Mouse (Mus musculus): ENCODE data around the gene Bckdhb. TPM values are rescaled to one million over a fixed set of nuclear protein-coding genes. Genes with fewer than 3 reads are reported as not detected.

The Bckdhb gene
- polyA plus RNA-seq, 1 experiment from 2014 or later: 47.6 TPM

DNA sequence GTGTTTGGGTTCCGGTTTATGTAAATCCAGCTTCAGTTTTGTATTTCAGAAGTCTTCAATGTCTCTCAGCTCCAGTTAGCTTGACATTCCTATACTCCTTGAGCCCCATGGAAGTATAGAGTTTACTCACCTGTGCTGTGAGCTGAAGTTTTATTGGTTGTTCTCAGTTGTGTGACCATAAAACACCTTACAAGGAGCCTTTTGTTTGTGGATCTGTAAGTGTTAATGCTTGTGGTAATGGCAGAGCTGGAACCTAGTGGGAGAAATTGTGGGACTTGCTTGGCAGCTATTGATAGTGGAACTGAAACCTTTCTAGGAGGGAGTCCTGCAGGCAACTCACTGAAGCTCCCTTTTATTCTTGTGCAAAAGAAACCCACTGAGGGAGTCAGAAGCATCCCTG is 112.3 kb downstream of the Bckdhb start:
- 80% methylated on average over 1 of the region's 1 CpGs for WGBS
- H3K27ac ChIP-seq (ENCODE audit: low read depth): no peak overlapping the region
- no peaks in the 10 kb centered on the region for H3K27me3 ChIP-seq (ENCODE audit: insufficient read depth, low read length)
- ATAC-seq (ENCODE audit: insufficient read depth): no peak
- no peak overlapping the region for H3K4me3 ChIP-seq (ENCODE audit: low read depth, low read length)
- H3K9ac ChIP-seq: no peak overlapping the region
- H3K9me3 ChIP-seq (ENCODE audit: low read depth, low read length): no peaks in the 10 kb centered on the region
- DNase-seq: no peak
- no peak for TF ChIP-seq CTCF (IDR thresholded peaks at IDR 0.05; ENCODE audit: low read depth)
- H3K36me3 ChIP-seq (ENCODE audit: insufficient read depth): no peaks in the 10 kb centered on the region
- no peak overlapping the region for H3K4me2 ChIP-seq
- no peaks in the 10 kb centered on the region; the same call in 1 of the 2 replicates for H3K4me1 ChIP-seq (ENCODE audit: insufficient read depth)

GRCm38 (mm10) chr9:84038946-84039345 is 114.0 kb downstream of the Bckdhb start:
- Histone ChIP-seq H3K4me2 (no peak overlapping the region), H3K4me3 (ENCODE audit: low read depth, low read length) (no peak overlapping the region), H3K9ac (no peak overlapping the region), H3K27me3 (ENCODE audit: insufficient read depth, low read length) (no peaks in the 10 kb centered on the region), H3K27ac (ENCODE audit: low read depth) (no peak overlapping the region), H3K9me3 (ENCODE audit: low read depth, low read length) (no peaks in the 10 kb centered on the region), H3K36me3 (ENCODE audit: insufficient read depth) (no peaks in the 10 kb centered on the region), H3K4me1 (ENCODE audit: insufficient read depth) (no peaks in the 10 kb centered on the region; the same call in 1 of the 2 replicates)
- ATAC-seq (ENCODE audit: insufficient read depth): no peak
- no peak for TF ChIP-seq CTCF (IDR thresholded peaks at IDR 0.05; ENCODE audit: low read depth)
- 60% methylated on average over 4 of the region's 4 CpGs for WGBS
- DNase-seq: no peak

DNA sequence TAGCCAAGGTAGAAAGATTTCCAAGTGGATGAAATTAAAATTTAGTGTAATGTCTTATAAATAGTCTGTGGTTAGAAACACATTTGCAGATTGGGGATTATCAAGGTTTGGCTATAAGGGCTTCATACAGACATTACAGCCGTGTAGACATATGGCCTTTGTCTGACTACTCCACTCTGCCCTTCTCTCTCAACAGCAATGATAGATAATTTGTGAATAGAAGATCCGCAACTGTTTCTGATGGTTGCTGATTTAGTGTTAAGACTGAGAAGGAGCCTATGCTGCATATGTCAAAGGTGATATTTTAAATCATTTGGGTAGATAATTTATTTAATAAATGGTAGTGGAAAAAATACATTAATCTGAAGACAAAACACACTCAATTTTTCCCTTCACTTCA is 115.4 kb downstream of the Bckdhb start:
- WGBS: 52% methylated on average over 2 of the region's 2 CpGs

DNA sequence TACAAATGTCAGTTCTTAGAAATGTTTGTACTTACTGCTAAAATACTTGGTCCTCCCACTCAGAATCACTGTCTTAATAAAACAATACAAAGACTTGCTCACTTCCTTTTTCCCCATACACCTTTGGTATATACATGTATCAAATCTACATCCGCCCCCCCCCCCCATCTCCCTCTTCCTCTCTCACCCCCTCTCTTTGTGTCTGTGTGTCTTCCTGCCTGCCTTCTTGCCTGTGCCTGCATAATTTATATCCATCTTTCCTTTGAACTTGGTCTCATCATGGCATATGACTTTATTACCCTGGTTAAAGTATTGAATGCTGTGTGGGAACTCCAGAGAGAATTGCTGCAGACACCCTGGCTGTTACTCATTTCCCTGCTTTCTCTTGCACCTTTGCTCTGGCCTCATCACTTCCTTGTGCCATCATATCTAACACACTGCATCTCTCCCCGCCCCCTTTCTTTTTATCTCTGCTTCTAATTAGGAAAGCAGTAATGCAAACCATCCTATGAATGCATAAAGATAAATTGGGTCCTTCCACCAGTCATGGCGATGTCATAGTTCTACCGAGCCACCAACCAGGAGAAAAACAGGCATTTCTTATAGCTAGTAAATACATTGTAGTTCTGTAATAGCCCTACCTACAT is 116.8 kb downstream of the Bckdhb start:
- H3K36me3 ChIP-seq (ENCODE audit: insufficient read depth): no peaks in the 10 kb centered on the region
- H3K9ac ChIP-seq: no peak overlapping the region
- H3K27ac ChIP-seq (ENCODE audit: low read depth): no peak overlapping the region
- no peak for TF ChIP-seq CTCF (IDR thresholded peaks at IDR 0.05; ENCODE audit: low read depth)
- peaks cover 4% of the 10 kb centered on the region; the same call in 1 of the 2 replicates for H3K4me1 ChIP-seq (ENCODE audit: insufficient read depth)
- ATAC-seq (ENCODE audit: insufficient read depth) (0 out of 2 replicates have a peak, but pooled peaks have one; percentile 13), DNase-seq (no peak)
- H3K9me3 ChIP-seq (ENCODE audit: low read depth, low read length): no peaks in the 10 kb centered on the region
- no peak overlapping the region for H3K4me3 ChIP-seq (ENCODE audit: low read depth, low read length)
- no peaks in the 10 kb centered on the region for H3K27me3 ChIP-seq (ENCODE audit: insufficient read depth, low read length)
- no peak overlapping the region for H3K4me2 ChIP-seq
- 77% methylated on average over 4 of the region's 4 CpGs for WGBS

More for the DNA sequence above, 115.4 kb downstream of the Bckdhb start:
- DNase-seq (peak; percentile 60), ATAC-seq (ENCODE audit: insufficient read depth) (peak; percentile 61; the same call in 1 of the 2 replicates)
- Histone ChIP-seq H3K9ac (no peak overlapping the region), H3K9me3 (ENCODE audit: low read depth, low read length) (no peaks in the 10 kb centered on the region), H3K36me3 (ENCODE audit: insufficient read depth) (no peaks in the 10 kb centered on the region), H3K27me3 (ENCODE audit: insufficient read depth, low read length) (no peaks in the 10 kb centered on the region), H3K4me1 (ENCODE audit: insufficient read depth) (no peaks in the 10 kb centered on the region), H3K4me3 (ENCODE audit: low read depth, low read length) (no peak overlapping the region), H3K27ac (ENCODE audit: low read depth) (no peak overlapping the region), H3K4me2 (no peak overlapping the region)
- TF ChIP-seq CTCF (IDR thresholded peaks at IDR 0.05; ENCODE audit: low read depth): no peak

DNA sequence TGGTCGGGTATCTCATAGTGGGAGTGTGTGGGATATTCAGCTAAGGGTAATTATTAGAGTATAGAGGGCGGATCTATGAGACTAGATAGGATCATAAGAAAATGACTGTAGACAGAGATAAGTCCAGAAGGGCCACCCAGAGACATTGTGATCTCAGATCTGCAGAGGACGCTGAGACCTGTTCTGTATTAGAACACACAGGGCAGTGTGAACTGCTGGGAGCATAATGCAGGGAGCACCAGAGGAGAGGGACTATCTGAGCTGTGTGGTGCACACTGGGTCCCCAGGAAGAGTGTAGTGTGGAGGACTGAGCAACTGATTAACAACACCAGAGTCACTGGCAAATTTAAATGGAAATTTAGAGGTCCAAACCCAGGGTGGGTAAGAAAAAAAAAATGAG is 117.6 kb downstream of the Bckdhb start:
- no peak for TF ChIP-seq CTCF (IDR thresholded peaks at IDR 0.05; ENCODE audit: low read depth)
- no peaks in the 10 kb centered on the region for H3K36me3 ChIP-seq (ENCODE audit: insufficient read depth)
- no peak overlapping the region for H3K4me3 ChIP-seq (ENCODE audit: low read depth, low read length)
- no peak for ATAC-seq (ENCODE audit: insufficient read depth)
- no peak overlapping the region for H3K9ac ChIP-seq
- no peaks in the 10 kb centered on the region for H3K27me3 ChIP-seq (ENCODE audit: insufficient read depth, low read length)
- WGBS: 81% methylated on average over 3 of the region's 3 CpGs
- H3K9me3 ChIP-seq (ENCODE audit: low read depth, low read length): no peaks in the 10 kb centered on the region
- H3K27ac ChIP-seq (ENCODE audit: low read depth): no peak overlapping the region
- DNase-seq: no peak
- peaks cover 4% of the 10 kb centered on the region; the same call in 1 of the 2 replicates for H3K4me1 ChIP-seq (ENCODE audit: insufficient read depth)
- H3K4me2 ChIP-seq: no peak overlapping the region

DNA sequence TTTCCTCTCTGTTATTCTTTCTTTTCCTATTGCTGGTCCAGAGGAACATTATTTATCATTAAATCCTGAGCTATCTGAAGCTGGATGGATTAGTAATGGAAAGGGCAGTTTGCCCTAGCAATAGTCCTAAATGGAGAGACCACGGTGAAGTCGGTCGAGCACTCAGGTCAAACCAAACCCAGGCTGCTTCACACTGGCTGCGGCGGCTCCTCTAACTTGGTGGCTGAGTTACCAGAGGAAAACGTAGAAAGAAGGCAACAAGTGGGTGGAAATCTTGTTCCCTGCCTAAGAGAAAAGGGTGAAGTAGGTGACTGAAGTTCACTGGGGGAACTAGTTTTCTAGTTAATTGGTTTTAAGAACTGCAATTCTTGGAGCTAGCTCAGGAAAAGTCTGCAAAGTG is 119.2 kb downstream of the Bckdhb start:
- Histone ChIP-seq H3K27me3 (ENCODE audit: insufficient read depth, low read length) (no peaks in the 10 kb centered on the region), H3K4me2 (no peak overlapping the region), H3K9me3 (ENCODE audit: low read depth, low read length) (no peaks in the 10 kb centered on the region), H3K36me3 (ENCODE audit: insufficient read depth) (no peaks in the 10 kb centered on the region), H3K9ac (no peak overlapping the region), H3K4me3 (ENCODE audit: low read depth, low read length) (no peak overlapping the region), H3K4me1 (ENCODE audit: insufficient read depth) (peaks cover 4% of the 10 kb centered on the region; the same call in 1 of the 2 replicates), H3K27ac (ENCODE audit: low read depth) (no peak overlapping the region)
- DNase-seq (no peak), ATAC-seq (ENCODE audit: insufficient read depth) (no peak)
- 89% methylated on average over 6 of the region's 6 CpGs for WGBS
- TF ChIP-seq CTCF (IDR thresholded peaks at IDR 0.05; ENCODE audit: low read depth): no peak

- Histone ChIP-seq H3K27me3 (ENCODE audit: insufficient read depth, low read length) (no peaks in the 10 kb centered on the region), H3K4me1 (ENCODE audit: insufficient read depth) (peaks cover 4% of the 10 kb centered on the region; the same call in 1 of the 2 replicates), H3K4me2 (no peak overlapping the region), H3K9me3 (ENCODE audit: low read depth, low read length) (no peaks in the 10 kb centered on the region), H3K27ac (ENCODE audit: low read depth) (no peak overlapping the region), H3K9ac (no peak overlapping the region), H3K4me3 (ENCODE audit: low read depth, low read length) (no peak overlapping the region), H3K36me3 (ENCODE audit: insufficient read depth) (no peaks in the 10 kb centered on the region)
- ATAC-seq (ENCODE audit: insufficient read depth): peak; percentile 15; the same call in 1 of the 2 replicates
- WGBS: 89% methylated on average over 2 of the region's 2 CpGs
- no peak for DNase-seq
- TF ChIP-seq CTCF (IDR thresholded peaks at IDR 0.05; ENCODE audit: low read depth): no peak
These were observed 120.7 kb downstream of the Bckdhb start for GRCm38 (mm10) chr9:84045632-84046031.
